ENCODE assay signal across 7 mouse cellular contexts in genomic region chr1:87509561-87510165, GRCm38 (mm10). TPM values are rescaled to one million over a fixed set of nuclear protein-coding genes. Genes with fewer than 3 reads are reported as not detected.
DNase-seq lines count a peak whose midpoint lies in the region; TF ChIP-seq lines count a peak whose summit lies in the region.

Neu2 (plus strand) TSS chr1:87509889.

- 6% methylated on average over 56 of the region's 56 CpGs for WGBS in kidney, adult 2 months

- no peak for TF ChIP-seq CTCF in kidney, adult 2 months (conservative IDR thresholded peaks at IDR 0.05; ENCODE audit: insufficient read depth, insufficient read length, low read depth, low read length)

- H3K4me3 ChIP-seq in kidney, adult 2 months (ENCODE audit: insufficient read depth, low read depth, low read length): peak within 1 kb of the TSS; percentile 43

- no peak for TF ChIP-seq POLR2A in kidney, adult 2 months (IDR thresholded peaks at IDR 0.05; ENCODE audit: low read depth, low read length)

- no peak within 1 kb of the TSS for H3K27ac ChIP-seq in kidney, adult 2 months (ENCODE audit: insufficient read depth, low read depth, low read length)

- DNase-seq in right cerebral cortex, postnatal 10 days (ENCODE audit: low spot score in 2 of 2): peak; percentile 53 to 56
- no peak for DNase-seq in right cerebral cortex, postnatal 25 days
- DNase-seq in cerebellum, postnatal 36 days: peak; percentile 12 to 21
- no peak for DNase-seq in gastrocnemius, adult 8-10 months (ENCODE audit: low spot score in 2 of 2)
- DNase-seq in kidney, adult 2 months: peak; percentile 70
- DNase-seq in lung, postnatal 10 days: peak; percentile 11
- no peak for DNase-seq in thymus, adult 18-20 months

- no peaks in the 10 kb centered on the region for H3K4me1 ChIP-seq in kidney, adult 2 months (ENCODE audit: control insufficient read depth, insufficient read depth, low read length)

- no peaks in the 10 kb centered on the region for H3K36me3 ChIP-seq in kidney, adult 2 months (ENCODE audit: control insufficient read depth, insufficient read depth, low read length)

- no peaks in the 10 kb centered on the region for H3K27me3 ChIP-seq in kidney, adult 2 months (replicated peaks; ENCODE audit: control insufficient read depth, insufficient read depth, low read length)

RNA-seq across cellular contexts. Expression of gene Neu2, which starts in this region (rescaled TPM):
- 10 to 100 TPM in 3 of 4 experiments, 1 to 10 TPM in 1; 8.7 to 15.9 (median 12.2) TPM for total RNA-seq in gastrocnemius, adult 8-10 months (2022)
- 20.3 and 21.1 TPM in 2 replicates for polyA plus RNA-seq in kidney, adult 2 months (2012; rRNA removed)

Comparison
In these comparisons a context has a peak if more than half of its experiments do, and no peak if none do; other contexts are left out.
1. DNase-seq: peak in right cerebral cortex, postnatal 10 days (2 of 2), cerebellum, postnatal 36 days (2 of 2), kidney, adult 2 months (single experiment) and lung, postnatal 10 days (single experiment); none in right cerebral cortex, postnatal 25 days (single experiment), gastrocnemius, adult 8-10 months (0 of 2) and thymus, adult 18-20 months (0 of 2).